Mouse (Mus musculus): ENCODE measurements at regions not wholly inside any gene's neighbourhood (a gene's known extent, or its start where the extent isn't known, plus 50 kb on each side); places are given as distances from the start of the nearest gene placed in this dataset.

GRCm38 (mm10) chr3:54611431-54611990 lies 81.1 kb upstream of the Supt20 start:
- no peak for TF ChIP-seq GATA4 (IDR thresholded peaks at IDR 0.05; ENCODE audit: insufficient replicate concordance, low read length)

- no peak for TF ChIP-seq GATA4 (IDR thresholded peaks at IDR 0.05; ENCODE audit: insufficient replicate concordance, low read length)
Measured at GRCm38 (mm10) chr3:54613845-54614244, 78.8 kb upstream of the Supt20 start.

- TF ChIP-seq GATA4 (IDR thresholded peaks at IDR 0.05; ENCODE audit: insufficient replicate concordance, low read length): no peak
Measured at GRCm38 (mm10) chr3:54617298-54617697, 75.3 kb upstream of the Supt20 start.

GRCm38 (mm10) chr3:54618286-54618685 lies 74.3 kb upstream of the Supt20 start:
- TF ChIP-seq GATA4 (IDR thresholded peaks at IDR 0.05; ENCODE audit: insufficient replicate concordance, low read length): no peak

- TF ChIP-seq GATA4 (IDR thresholded peaks at IDR 0.05; ENCODE audit: insufficient replicate concordance, low read length): no peak
Measured at GRCm38 (mm10) chr3:54630254-54630653, 62.4 kb upstream of the Supt20 start.

GRCm38 (mm10) chr3:54632731-54633130 lies 59.9 kb upstream of the Supt20 start:
- no peak for TF ChIP-seq GATA4 (IDR thresholded peaks at IDR 0.05; ENCODE audit: insufficient replicate concordance, low read length)

- TF ChIP-seq GATA4 (IDR thresholded peaks at IDR 0.05; ENCODE audit: insufficient replicate concordance, low read length): no peak
Measured at GRCm38 (mm10) chr3:54633446-54633845, 59.2 kb upstream of the Supt20 start.

GRCm38 (mm10) chr3:54634456-54634855 lies 58.2 kb upstream of the Supt20 start:
- no peak for TF ChIP-seq GATA4 (IDR thresholded peaks at IDR 0.05; ENCODE audit: insufficient replicate concordance, low read length)

Measured in liver, adult (tissue).